Mouse (Mus musculus): ENCODE data around the gene Sept9.

- no peak for TF ChIP-seq CTCF (IDR thresholded peaks at IDR 0.05)
- TF ChIP-seq EP300 (IDR thresholded peaks at IDR 0.05): no peak
These were observed 204.3 kb downstream of the Sept9 start for GRCm38 (mm10) chr11:117403781-117404180.
